Mouse (Mus musculus) gastrocnemius, postnatal 36 days (tissue): Measurements from ENCODE around the gene Cux2. TPM values are rescaled to one million over a fixed set of nuclear protein-coding genes. Genes with fewer than 3 reads are reported as not detected.
A peak's percentile ranks its signal among the peaks of the same experiment; 100 is the strongest.

Source experiments
- DNase-seq, 2 experiments: peaks; one replicate each; pipeline ENCODE4 v3.0.0; 2022
- intact Hi-C: fragments of 180-260 bp; cut with DNase I; formaldehyde crosslinking; loops from one replicate; pipeline ENCODE4 v1.15.1; 2025
- total RNA-seq, 2 experiments: library from RNA; stranded (reverse); gene quantifications; 2 replicates each; pipeline ENCODE4 v1.2.3; 2021

Cux2 gene
- total RNA-seq, 2 experiments from 2014 or later: 1.9 to 2.3 TPM

GRCm38 (mm10) chr5:122025117-122025516 lies 24.8 kb downstream of the Cux2 start:
- no peak for DNase-seq
- intact Hi-C loops: no loop called here

- no peak for DNase-seq
- intact Hi-C loops: no loop called here
Measured at GRCm38 (mm10) chr5:122019288-122019687, 30.6 kb downstream of the Cux2 start.

- intact Hi-C loops: no loop called here
- DNase-seq: no peak
Measured at GRCm38 (mm10) chr5:122017778-122018177, 32.1 kb downstream of the Cux2 start.

GRCm38 (mm10) chr5:122017269-122017668 lies 32.6 kb downstream of the Cux2 start:
- intact Hi-C loops: no loop called here
- no peak for DNase-seq

DNA sequence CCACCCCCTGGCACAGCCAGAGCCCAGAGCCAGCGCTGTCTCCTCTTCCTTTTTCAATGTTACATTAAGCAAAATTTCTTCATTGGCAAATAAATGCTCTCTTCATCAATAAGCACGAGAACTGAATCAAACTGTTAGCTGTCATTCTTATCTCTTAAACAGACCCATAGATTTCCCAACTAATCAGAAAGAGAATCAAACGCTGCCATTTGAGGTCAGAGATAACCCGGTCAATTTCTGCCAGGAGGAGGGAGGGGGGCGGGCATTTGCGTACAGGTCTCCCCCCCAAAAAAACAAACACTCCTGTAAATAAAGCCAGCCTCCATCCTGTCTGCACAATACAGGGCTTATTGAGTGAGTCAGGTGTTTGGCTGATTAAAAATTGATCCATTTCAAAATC lies 33.2 kb downstream of the Cux2 start:
- no peak for DNase-seq

DNA sequence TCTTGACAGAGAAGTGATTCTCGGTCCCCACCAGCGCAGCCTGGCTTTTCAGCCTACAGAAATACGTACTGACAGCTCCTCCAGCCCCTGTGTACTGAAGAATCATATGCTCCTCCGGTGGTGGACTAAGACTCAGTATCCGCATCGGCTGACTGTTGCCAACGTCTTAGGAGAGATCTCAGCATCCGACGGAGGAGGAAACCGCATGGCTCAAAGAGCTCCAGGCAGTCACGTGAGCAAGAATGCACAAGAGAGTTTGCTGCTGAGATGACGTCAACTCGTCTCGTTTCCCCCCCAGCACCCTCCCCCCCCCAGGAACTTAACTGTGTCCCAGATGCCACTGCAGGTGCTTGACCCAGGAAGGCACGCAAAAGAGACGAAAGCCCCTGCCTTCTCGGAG lies 34.8 kb downstream of the Cux2 start:
- intact Hi-C loops: no loop called here
- no peak for DNase-seq

More for the DNA sequence above, 33.2 kb downstream of the Cux2 start:
- intact Hi-C loops: no loop called here

GRCm38 (mm10) chr5:122014671-122015070 lies 35.2 kb downstream of the Cux2 start:
- no peak for DNase-seq

GRCm38 (mm10) chr5:122011289-122011688 lies 38.6 kb downstream of the Cux2 start:
- no peak for DNase-seq
- intact Hi-C loops: no loop called here

More at GRCm38 (mm10) chr5:122014671-122015070, 35.2 kb downstream of the Cux2 start:
- intact Hi-C loops: no loop called here

DNA sequence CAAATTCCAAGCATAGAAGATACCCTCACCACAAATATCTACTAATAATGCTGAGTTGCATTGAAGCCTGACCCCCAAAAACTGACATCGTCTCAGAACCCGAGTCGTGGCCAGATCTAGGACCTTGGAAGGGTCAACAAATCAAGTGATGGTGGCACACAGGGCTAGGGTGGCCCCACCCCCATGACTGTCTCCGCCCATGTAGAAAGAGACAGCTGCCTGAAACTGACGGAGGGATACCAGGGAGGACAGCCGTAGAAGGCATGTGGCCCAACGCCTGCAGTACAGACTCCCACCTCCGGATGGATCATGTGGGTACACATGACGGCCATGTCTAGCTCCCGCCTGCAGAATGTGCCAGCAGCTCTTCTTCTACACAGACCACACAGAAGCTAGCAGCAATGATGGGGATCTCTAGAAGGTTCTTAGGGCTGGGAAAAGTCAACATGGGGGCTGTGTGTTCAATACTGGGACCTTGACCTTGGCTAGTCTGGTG lies 41.9 kb downstream of the Cux2 start:
- no peak for DNase-seq

DNA sequence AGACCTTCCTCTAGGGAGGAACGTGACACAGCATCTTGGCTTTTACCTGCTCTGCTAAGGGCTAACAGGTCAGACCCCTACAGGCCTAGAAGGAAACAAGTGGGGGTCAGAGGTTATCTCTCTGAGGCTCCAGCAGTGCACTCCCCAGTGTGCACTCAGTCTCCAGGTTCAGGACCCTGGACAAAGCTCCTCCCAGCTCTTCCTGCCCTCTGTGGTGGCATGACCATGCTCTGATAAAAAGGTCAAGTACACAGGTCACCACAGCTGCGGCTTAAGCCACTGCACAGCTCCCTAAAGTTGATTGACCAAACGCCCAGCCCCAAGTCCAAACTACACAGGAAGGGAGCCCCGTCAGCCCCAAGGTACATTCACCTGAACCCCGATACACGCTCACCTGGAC lies 46.4 kb downstream of the Cux2 start:
- no peak for DNase-seq
- intact Hi-C loops: loop anchor here (5.0 kb wide), 1 partner anchor 56 kb away; no protein-coding TSS in a partner anchor

More for the DNA sequence above, 41.9 kb downstream of the Cux2 start:
- intact Hi-C loops: no loop called here

- intact Hi-C loops: loop anchor here (5.0 kb wide), 1 partner anchor 55 kb away; no protein-coding TSS in a partner anchor
- DNase-seq: no peak
Measured at GRCm38 (mm10) chr5:122002148-122002547, 47.8 kb downstream of the Cux2 start.

- no peak for DNase-seq
- intact Hi-C loops: loop anchor here (5.0 kb wide), 1 partner anchor 54 kb away; no protein-coding TSS in a partner anchor
Measured at GRCm38 (mm10) chr5:122001311-122001710, 48.6 kb downstream of the Cux2 start.

GRCm38 (mm10) chr5:122000381-122000780 lies 49.5 kb downstream of the Cux2 start:
- intact Hi-C loops: loop anchor here (5.0 kb wide), 1 partner anchor 53 kb away; no protein-coding TSS in a partner anchor
- peak; percentile 19 to 30 for DNase-seq

- intact Hi-C loops: no loop called here
Measured at GRCm38 (mm10) chr5:121998981-121999795, 50.7 kb downstream of the Cux2 start.

DNA sequence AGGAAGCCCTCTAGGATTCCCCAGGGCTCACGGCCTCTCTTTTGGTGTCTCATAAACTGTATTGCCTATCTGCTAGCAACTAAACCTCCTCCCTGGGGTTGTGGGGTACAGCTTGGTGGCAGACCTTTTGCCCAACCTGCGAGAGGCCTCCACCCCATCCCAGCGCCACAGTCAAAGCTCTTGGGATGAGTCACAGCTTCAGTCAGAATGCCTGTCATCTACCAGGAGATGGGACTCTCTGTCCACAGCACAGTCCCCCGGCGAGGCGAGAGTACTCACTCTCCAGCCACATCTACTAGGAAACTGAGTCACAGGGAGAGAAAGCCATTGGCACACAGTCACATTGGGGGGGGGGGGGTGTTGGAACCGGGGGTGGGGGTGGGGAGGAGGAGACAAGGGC lies 51.6 kb downstream of the Cux2 start:
- intact Hi-C loops: no loop called here
- no peak for DNase-seq

More at GRCm38 (mm10) chr5:121998981-121999795, 50.7 kb downstream of the Cux2 start:
- peak; percentile 60 to 78 for DNase-seq

DNA sequence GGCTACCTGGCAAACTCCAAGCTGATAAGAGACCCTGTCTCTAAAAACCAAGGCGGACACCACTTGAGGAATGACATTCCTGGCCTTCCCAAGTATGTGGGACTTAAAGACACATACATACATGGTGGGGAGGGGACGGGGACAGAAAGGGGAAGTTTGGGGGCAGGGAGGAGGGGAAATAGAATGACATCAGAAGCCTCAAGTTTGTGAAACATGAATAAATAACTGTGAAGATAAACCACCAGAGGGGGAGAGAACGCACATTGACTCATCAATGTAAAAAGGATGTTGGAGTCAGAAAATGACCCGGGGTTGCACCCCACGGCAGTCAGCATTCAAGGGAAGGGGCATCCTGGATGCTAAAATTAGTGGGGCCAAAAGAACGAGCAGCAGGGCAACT lies 53.2 kb downstream of the Cux2 start:
- intact Hi-C loops: no loop called here
- DNase-seq: no peak

DNA sequence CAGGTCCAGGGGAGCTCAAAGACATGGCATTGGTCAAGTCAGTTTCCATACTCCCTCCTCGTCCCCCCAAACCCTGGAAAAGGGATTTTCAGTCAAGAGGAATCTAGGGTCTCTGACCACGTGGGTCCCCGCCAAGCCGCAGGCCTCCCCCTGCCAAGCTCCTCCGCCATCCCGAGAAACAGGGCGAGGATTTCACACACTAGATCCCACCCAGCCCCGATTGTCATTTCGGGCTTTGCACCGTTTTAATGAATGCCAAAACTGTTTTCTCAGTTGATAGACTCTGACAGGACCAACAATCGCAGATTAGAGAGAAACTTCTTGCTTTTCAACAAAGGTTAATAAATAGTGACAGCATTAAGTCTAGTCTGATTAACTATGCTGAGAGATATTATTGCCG lies 55.1 kb downstream of the Cux2 start:
- DNase-seq: no peak
- intact Hi-C loops: loop anchor here (5.0 kb wide), 1 partner anchor 123 kb away; no protein-coding TSS in a partner anchor

DNA sequence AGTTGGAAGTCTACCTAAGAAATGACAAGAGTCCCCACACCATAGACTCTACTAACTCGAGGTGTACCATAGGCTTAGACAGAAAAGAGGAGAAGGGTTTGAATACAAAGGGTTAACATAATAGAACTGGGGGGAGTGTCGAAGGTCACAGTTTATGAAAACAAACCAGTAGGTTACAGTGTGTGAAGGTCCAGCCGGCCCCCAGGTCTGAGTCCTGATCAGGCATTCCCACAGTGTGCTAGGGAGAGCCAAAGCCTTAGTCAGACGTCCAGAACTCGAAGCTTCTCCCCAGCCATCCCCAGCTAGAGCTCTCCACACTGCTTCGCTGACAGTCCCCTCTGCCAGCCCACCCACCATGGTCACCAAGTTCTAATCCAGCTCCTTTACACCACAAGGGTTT lies 58.0 kb downstream of the Cux2 start:
- DNase-seq: no peak
- intact Hi-C loops: loop anchor here (5.0 kb wide), 1 partner anchor 120 kb away; no protein-coding TSS in a partner anchor

- no peak for DNase-seq
- intact Hi-C loops: no loop called here
Measured at GRCm38 (mm10) chr5:121985855-121986254, 64.0 kb downstream of the Cux2 start.

DNA sequence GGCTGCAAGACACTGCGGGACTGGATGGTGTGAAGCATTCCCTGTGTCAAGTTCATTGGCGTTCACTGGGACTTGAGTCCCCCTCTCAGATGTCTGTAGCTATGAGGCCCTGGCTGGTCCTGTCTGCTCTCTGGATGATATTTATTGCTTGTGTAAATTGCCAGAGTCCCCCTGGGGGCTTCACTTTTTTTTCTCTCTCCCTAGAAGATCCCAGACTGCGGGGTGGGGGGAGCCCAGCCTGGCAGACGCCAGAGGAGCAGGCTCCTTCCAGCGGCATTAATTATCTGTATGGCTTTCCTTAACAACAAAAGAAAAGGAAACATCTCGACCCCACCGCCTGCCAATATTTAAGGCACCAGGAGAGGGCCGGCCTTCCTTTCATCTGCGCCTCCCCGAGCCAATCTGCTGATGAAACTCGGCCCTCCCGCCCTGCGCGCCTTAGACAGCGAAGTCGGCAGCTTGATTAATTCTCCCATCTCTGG lies 68.2 kb downstream of the Cux2 start:
- DNase-seq: no peak
- intact Hi-C loops: no loop called here

DNA sequence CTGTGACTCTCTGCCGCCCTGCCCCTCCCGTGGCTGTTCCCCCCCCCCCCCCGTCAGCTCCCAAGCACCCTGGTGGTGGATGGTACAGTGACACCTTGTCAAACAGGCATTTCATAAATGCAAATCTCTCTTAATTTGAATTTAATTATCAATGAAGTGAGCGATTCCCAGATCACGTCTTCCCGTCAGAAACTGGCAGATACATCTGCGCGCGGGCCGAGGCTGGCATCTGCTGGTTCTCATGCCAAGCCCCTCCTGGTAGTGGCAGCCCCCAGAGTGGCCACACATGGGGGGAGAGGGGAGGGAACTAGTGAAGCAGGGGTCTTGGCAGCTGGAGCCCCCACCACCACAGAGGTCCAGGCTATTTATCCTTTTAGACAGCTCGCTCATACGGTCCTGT lies 73.6 kb downstream of the Cux2 start:
- no peak for DNase-seq
- intact Hi-C loops: no loop called here

DNA sequence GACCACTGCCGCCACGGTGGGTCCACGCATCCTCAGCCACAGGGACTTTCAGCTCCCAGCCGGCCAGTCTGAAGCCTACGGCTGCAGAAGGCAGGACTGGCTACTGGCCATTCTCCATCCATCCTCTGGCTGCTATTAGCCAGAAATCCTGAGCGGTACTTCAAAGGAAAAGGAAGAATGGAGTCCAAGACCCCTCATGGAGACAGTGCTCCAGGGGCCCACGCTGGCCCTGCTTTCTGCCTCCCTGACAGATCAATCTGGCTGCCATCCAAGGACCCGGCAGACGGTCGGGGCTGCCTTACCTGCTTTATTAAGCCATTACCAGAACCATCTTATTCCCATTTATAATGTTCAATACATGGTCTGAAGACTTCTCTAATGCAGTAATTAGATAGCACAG lies 76.4 kb downstream of the Cux2 start:
- intact Hi-C loops: no loop called here
- no peak for DNase-seq
